Mouse (Mus musculus) right cerebral cortex, postnatal 10 days (tissue): ENCODE data around the gene Atp5d.

ENCODE experiments used
- DNase-seq, 2 experiments: peaks; one replicate each; pipeline ENCODE4 v3.0.0; 2021; ENCODE audit warnings: low spot score in 2 of 2

Atp5d gene

GRCm38 (mm10) chr10:80179068-80180051 is 40.9 kb downstream of the Atp5d start, which contains the start of gene Efna2:
Gene Efna2 (plus strand): TSS chr10:80179482.
- DNase-seq: peak in 1 of 2 experiments; percentile 70

- no peak for DNase-seq
These were observed 41.9 kb downstream of the Atp5d start for GRCm38 (mm10) chr10:80180288-80180687.

- DNase-seq: peak in 1 of 2 experiments; percentile 32
These were observed 42.4 kb downstream of the Atp5d start for GRCm38 (mm10) chr10:80180823-80181222.

- DNase-seq: no peak
These were observed 44.1 kb downstream of the Atp5d start for GRCm38 (mm10) chr10:80182547-80182946.

GRCm38 (mm10) chr10:80186649-80187048 is 48.2 kb downstream of the Atp5d start:
- DNase-seq: no peak

GRCm38 (mm10) chr10:80187739-80188138 is 49.3 kb downstream of the Atp5d start:
- no peak for DNase-seq

GRCm38 (mm10) chr10:80188453-80189024 is 50.1 kb downstream of the Atp5d start:
- peak in 1 of 2 experiments; percentile 50 for DNase-seq

GRCm38 (mm10) chr10:80189999-80190398 is 51.6 kb downstream of the Atp5d start:
- no peak for DNase-seq

GRCm38 (mm10) chr10:80190491-80191051 is 52.1 kb downstream of the Atp5d start:
- DNase-seq: peak; percentile 79 to 82

- no peak for DNase-seq
These were observed 55.5 kb downstream of the Atp5d start for GRCm38 (mm10) chr10:80193976-80194375.

GRCm38 (mm10) chr10:80194441-80194840 is 56.0 kb downstream of the Atp5d start:
- no peak for DNase-seq
